Comparison of ENCODE assay signal across 26 mouse cellular contexts in the genomic region with DNA sequence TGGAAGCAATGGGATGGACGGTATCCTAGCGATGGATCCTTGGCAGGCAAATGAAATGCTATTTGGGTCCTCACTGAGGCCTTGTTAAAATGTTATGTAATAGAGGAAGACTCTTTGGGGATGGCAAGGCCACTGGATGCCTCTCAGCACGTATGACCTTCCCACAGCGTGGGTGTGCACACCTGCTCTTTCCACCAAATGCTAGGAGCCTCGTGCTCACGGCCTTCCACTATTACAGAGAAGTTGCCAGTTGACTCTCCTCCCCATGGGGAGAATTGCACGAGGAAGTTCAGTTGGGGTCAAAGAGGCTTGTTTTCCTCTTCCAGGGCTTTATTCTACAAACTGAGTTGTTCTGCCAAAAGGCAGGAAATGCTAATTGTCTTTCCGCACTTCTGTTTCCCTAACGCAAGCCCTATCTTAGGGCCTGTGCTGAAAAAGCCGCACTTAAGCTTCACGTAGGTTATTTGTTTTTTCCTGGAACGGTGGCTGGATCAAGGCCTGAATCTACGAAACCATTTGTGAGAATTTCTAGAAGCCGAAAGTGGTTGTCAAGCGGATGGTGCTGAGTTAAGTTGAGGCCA. TPM values are rescaled to one million over a fixed set of nuclear protein-coding genes. Genes with fewer than 3 reads are reported as not detected.
DNase-seq lines count a peak whose midpoint lies in the region; ATAC-seq and TF ChIP-seq lines count a peak whose summit lies in the region.
"Had no signal": no experiment of that assay in that cellular context is flagged by ENCODE, and none has a peak within 500 bp of the region (broad histone marks: within the 10 kb centered on the region; RNA-seq: fewer than 3 reads in every experiment).

No protein-coding gene starts in this region.

- no peak overlapping the region for H3K4me3 ChIP-seq in kidney, postnatal 0 days (replicated peaks; ENCODE audit: low read depth, low read length)
- H3K4me3 ChIP-seq: forebrain, embryonic 10.5 days; heart, embryonic 13.5 days; hindbrain, embryonic 10.5 days; left cerebral cortex, adult 2 months; limb, embryonic 10.5 days; midbrain, embryonic 10.5 days had no signal

- no peaks in the 10 kb centered on the region for H3K9me3 ChIP-seq in kidney, postnatal 0 days (replicated peaks; ENCODE audit: low read length)
- H3K9me3 ChIP-seq: forebrain, embryonic 10.5 days; heart, embryonic 13.5 days; hindbrain, embryonic 10.5 days; limb, embryonic 10.5 days; midbrain, embryonic 10.5 days had no signal

- no peak for ATAC-seq in kidney, postnatal 0 days (replicated peaks; ENCODE audit: low FRiP score, low read depth)
- ATAC-seq: forebrain, postnatal 0 days; hindbrain, postnatal 0 days; intestine, postnatal 0 days had no signal

- WGBS in kidney, postnatal 0 days: 79% methylated on average over 15 of the region's 15 CpGs

- no peak overlapping the region for H3K9ac ChIP-seq in kidney, postnatal 0 days (ENCODE audit: low read depth, low read length)
- H3K9ac ChIP-seq: forebrain, postnatal 0 days; heart, embryonic 13.5 days; liver, embryonic 14.5 days had no signal

- no peaks in the 10 kb centered on the region for H3K27me3 ChIP-seq in kidney, postnatal 0 days (ENCODE audit: insufficient read depth, low read length)
- H3K27me3 ChIP-seq: heart, embryonic 13.5 days had no signal

- intact Hi-C loops in heart, postnatal 25 days (cut with DNase I): no loop called here

- no peak overlapping the region for H3K4me2 ChIP-seq in kidney, postnatal 0 days (ENCODE audit: low read length)
- H3K4me2 ChIP-seq: heart, embryonic 13.5 days had no signal

- peak; percentile 42 to 66 for DNase-seq in heart, adult 18-20 months
- no peak for DNase-seq in heart, postnatal 25 days (ENCODE audit: low spot score)
- peak; percentile 40 for DNase-seq in kidney, postnatal 0 days (ENCODE audit: low spot score)
- DNase-seq in kidney, postnatal 4 days: no peak
- DNase-seq in lung, postnatal 36 days: peak; percentile 19
- DNase-seq in lung, postnatal 25 days (ENCODE audit: low spot score): no peak
- DNase-seq in skeletal muscle tissue, adult 2 months (ENCODE audit: low read depth, low spot score): peak; percentile 24
- DNase-seq in spleen, postnatal 10 days (ENCODE audit: low spot score in 2 of 2): no peak
- DNase-seq: adrenal gland, postnatal 36 days; B cell, adult 2 months; cerebellum, adult 8-10 months; forebrain, postnatal 0 days; layer of hippocampus, adult 9-11 months; lung, postnatal 4 days; right cerebral cortex, postnatal 25 days; thymus, postnatal 25 days had no signal

- H3K36me3 ChIP-seq in kidney, postnatal 0 days (ENCODE audit: insufficient read depth, low read length): no peaks in the 10 kb centered on the region
- H3K36me3 ChIP-seq: forebrain, embryonic 10.5 days; heart, embryonic 13.5 days; hindbrain, embryonic 10.5 days; limb, embryonic 10.5 days; midbrain, embryonic 10.5 days had no signal

- H3K27ac ChIP-seq in kidney, postnatal 0 days: no peak overlapping the region
- H3K27ac ChIP-seq: forebrain, embryonic 10.5 days; heart, embryonic 13.5 days; hindbrain, embryonic 10.5 days; hindbrain, postnatal 0 days; left cerebral cortex, adult 2 months; limb, embryonic 10.5 days; liver, embryonic 14.5 days; midbrain, embryonic 10.5 days had no signal

- H3K4me1 ChIP-seq in kidney, postnatal 0 days (replicated peaks; ENCODE audit: insufficient read depth, low read length): 0 out of 2 replicates have a peak, but pooled peaks cover 3% of the 10 kb centered on the region

- TF ChIP-seq CTCF in kidney, postnatal 0 days (IDR thresholded peaks at IDR 0.05; ENCODE audit: low read depth): no peak

RNA-seq across cellular contexts. Expression of a gene that starts 43.3 kb away (rescaled TPM):
- 10 to 100 TPM; 14.7 to 15.8 TPM for total RNA-seq in heart, adult 18-20 months (2021)
- 10 to 100 TPM; 15.8 to 16.9 TPM for total RNA-seq in heart, postnatal 25 days (2021)
- polyA plus RNA-seq in kidney, postnatal 0 days (2015; fragmentation: Nextera tagmentation; extraction: Ambion mirVana): 27.8 and 31.6 TPM in 2 replicates
- total RNA-seq: neutrophil, adult 5-6 weeks had no signal

Comparison
In these comparisons a context has a peak if more than half of its experiments do, and no peak if none do; other contexts are left out.
1. DNase-seq: peak in heart, adult 18-20 months (2 of 2), kidney, postnatal 0 days (single experiment), lung, postnatal 36 days (single experiment) and skeletal muscle tissue, adult 2 months (single experiment); none in heart, postnatal 25 days (single experiment), kidney, postnatal 4 days (0 of 2), lung, postnatal 25 days (single experiment) and spleen, postnatal 10 days (0 of 2).